Mouse (Mus musculus) liver, adult (tissue): ENCODE results near the gene Polr2m.

Source experiments
- GATA4 ChIP-seq: IDR thresholded peaks from 2 replicates; pipeline ENCODE4 v1.6.1; 2014; ENCODE audit warnings: mild to moderate bottlenecking, low read length; ENCODE audit not compliant: insufficient replicate concordance

Gene Polr2m

GRCm38 (mm10) chr9:71485475-71486094 is at the start of gene Polr2m:
Gene Polr2m, minus strand, starts transcription at chr9:71485935.
- TF ChIP-seq GATA4, result no peak; the same call in 1 of the 2 replicates

- TF ChIP-seq GATA4, result no peak
These were observed 49.3 kb upstream of the Polr2m start for GRCm38 (mm10) chr9:71535036-71535435.

GRCm38 (mm10) chr9:71529960-71530359 is 44.2 kb upstream of the Polr2m start:
- TF ChIP-seq GATA4, result no peak

- no peak for TF ChIP-seq GATA4
These were observed 41.7 kb upstream of the Polr2m start for GRCm38 (mm10) chr9:71527438-71527837.

- TF ChIP-seq GATA4, result no peak
These were observed 38.2 kb upstream of the Polr2m start for GRCm38 (mm10) chr9:71523901-71524300.

GRCm38 (mm10) chr9:71519836-71520235 is 34.1 kb upstream of the Polr2m start:
- TF ChIP-seq GATA4, result no peak

GRCm38 (mm10) chr9:71517487-71517886 is 31.8 kb upstream of the Polr2m start:
- no peak for TF ChIP-seq GATA4

GRCm38 (mm10) chr9:71515862-71516261 is 30.1 kb upstream of the Polr2m start:
- no peak for TF ChIP-seq GATA4

GRCm38 (mm10) chr9:71513566-71513965 is 27.8 kb upstream of the Polr2m start:
- no peak for TF ChIP-seq GATA4

- no peak for TF ChIP-seq GATA4
These were observed 27.2 kb upstream of the Polr2m start for GRCm38 (mm10) chr9:71512899-71513298.

GRCm38 (mm10) chr9:71498391-71499182 is 12.9 kb upstream of the Polr2m start:
- TF ChIP-seq GATA4, result no peak

- no peak for TF ChIP-seq GATA4
These were observed 10.9 kb upstream of the Polr2m start for GRCm38 (mm10) chr9:71496637-71497036.

- TF ChIP-seq GATA4, result no peak
These were observed 8.0 kb upstream of the Polr2m start for GRCm38 (mm10) chr9:71493771-71494170.

GRCm38 (mm10) chr9:71492296-71493025 is 6.7 kb upstream of the Polr2m start:
- no peak for TF ChIP-seq GATA4

- TF ChIP-seq GATA4, result no peak
These were observed 4.3 kb upstream of the Polr2m start for GRCm38 (mm10) chr9:71490076-71490475.

GRCm38 (mm10) chr9:71486127-71486526 is 392 bp upstream of the Polr2m start:
- no peak for TF ChIP-seq GATA4
